Mouse (Mus musculus) macrophage (primary cell): ENCODE results near the gene Tob1. TPM values are rescaled to one million over a fixed set of nuclear protein-coding genes. Genes with fewer than 3 reads are reported as not detected.

Experiments
- H3K27ac ChIP-seq: fragments of 350-480 bp; formaldehyde crosslinking; 2 replicates; pipeline ENCODE4 v1.9.0; 2021
- H3K36me3 ChIP-seq: fragments of 350-480 bp; formaldehyde crosslinking; 2 replicates; pipeline ENCODE4 v1.9.0; 2021; ENCODE audit errors: inconsistent target
- H3K4me3 ChIP-seq: fragments of 350-480 bp; formaldehyde crosslinking; 2 replicates; pipeline ENCODE4 v1.9.0; 2021; ENCODE audit errors: inconsistent target
- H3K79me2 ChIP-seq: fragments of 350-480 bp; formaldehyde crosslinking; 2 replicates; pipeline ENCODE4 v1.9.0; 2021; ENCODE audit errors: inconsistent target
- WGBS: methylation state at CpG from one replicate; pipeline ENCODE4 v1.1.7; 2026; ENCODE audit warnings: inconsistent platforms; ENCODE audit not compliant: missing documents; 5-methylcytosine and 5-hydroxymethylcytosine counted together
- polyA plus RNA-seq: library from polyadenylated mRNA; stranded (reverse); fragments of 250-400 nt; gene quantifications from 3 replicates; pipeline ENCODE4 v1.2.4, GENCODE M21; 2018; ENCODE audit warnings: inconsistent platforms
- total RNA-seq, 78 experiments: library from RNA; depleted of rRNA; stranded (reverse); fragments of 250-400 nt; gene quantifications; 1 replicate in 9 of 78; 2 replicates in 24 of 78; 3 replicates in 43 of 78; 4 replicates in 2 of 78; pipeline ENCODE4 v1.2.4; 2018; ENCODE audit warnings: inconsistent platforms in 56 of 78

Tob1 gene
- total RNA-seq (2018; cell fraction: chromatin; rRNA removed): 10 to 100 TPM in 4 of 26 experiments, 1 to 10 TPM in 22; 2.3 to 11.6 (median 6.5) TPM
- 10 to 100 TPM in 20 of 26 experiments, 1 to 10 TPM in 6; 7.5 to 30.2 (median 12.2) TPM for total RNA-seq (2018; cell fraction: cytosol; rRNA removed)
- 10 to 100 TPM in 18 of 26 experiments, 1 to 10 TPM in 8; 6.4 to 29.1 (median 13.5) TPM for total RNA-seq (2018; cell fraction: nucleus; rRNA removed)
- polyA plus RNA-seq: 11.5 to 13.3 TPM (median 11.7 TPM) in 3 replicates

GRCm38 (mm10) chr11:94211124-94211603 is at the start of gene Tob1:
Gene Tob1, plus strand, starts transcription at chr11:94211454.
- H3K36me3 ChIP-seq: no peaks in the 10 kb centered on the region
- peak within 1 kb of the TSS; percentile 94 for H3K27ac ChIP-seq
- WGBS: under 1% methylated on average over 51 of the region's 55 CpGs
- peak within 1 kb of the TSS; percentile 62 for H3K4me3 ChIP-seq
- H3K79me2 ChIP-seq: peaks cover 19% of the 10 kb centered on the region

- Histone ChIP-seq H3K79me2 (no peaks in the 10 kb centered on the region), H3K36me3 (no peaks in the 10 kb centered on the region), H3K27ac (peak overlapping the region; percentile 92), H3K4me3 (no peak overlapping the region)
- 95% methylated on average over 11 of the region's 11 CpGs for WGBS
Observed at GRCm38 (mm10) chr11:94161867-94162581, 49.2 kb upstream of the Tob1 start.

DNA sequence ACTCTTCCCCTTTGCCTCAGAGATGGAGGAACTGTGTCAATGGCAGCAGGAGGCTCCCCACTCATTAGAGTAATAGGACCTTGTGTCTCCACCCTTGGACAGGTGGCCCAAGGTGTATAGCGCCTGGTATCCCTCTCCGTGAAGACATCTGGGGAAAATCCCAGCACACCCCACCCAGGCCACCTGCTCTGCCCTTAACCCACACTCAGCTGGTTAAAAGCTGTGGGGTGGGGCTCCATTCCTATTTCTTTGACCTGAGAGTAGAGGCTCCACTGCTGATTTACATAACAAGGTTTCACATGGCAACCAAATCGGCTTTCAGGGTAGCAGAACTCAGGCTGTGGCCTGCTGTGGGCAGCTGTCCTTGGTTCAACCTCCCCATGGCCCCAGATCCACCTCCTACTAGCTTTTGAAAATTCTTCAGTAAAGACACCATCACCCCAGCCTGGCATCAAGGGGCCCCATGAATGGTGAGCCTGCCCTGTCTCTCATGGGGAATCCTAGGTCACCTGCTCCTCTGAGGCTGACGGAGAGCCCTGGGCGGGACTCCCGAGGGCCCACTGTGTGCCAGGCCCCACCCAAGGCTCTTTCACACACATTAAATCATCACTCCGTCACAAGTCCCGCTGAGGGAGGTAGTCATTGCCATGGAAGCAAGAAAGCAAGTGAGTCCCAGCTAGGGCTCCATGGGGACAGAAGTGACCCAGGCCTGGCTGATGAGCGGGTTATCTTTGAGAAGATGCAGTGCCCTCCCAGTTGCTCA is 48.1 kb upstream of the Tob1 start:
- 100% methylated on average over 9 of the region's 9 CpGs for WGBS
- no peak overlapping the region for H3K27ac ChIP-seq
- H3K36me3 ChIP-seq: no peaks in the 10 kb centered on the region
- no peaks in the 10 kb centered on the region for H3K79me2 ChIP-seq
- H3K4me3 ChIP-seq: no peak overlapping the region

DNA sequence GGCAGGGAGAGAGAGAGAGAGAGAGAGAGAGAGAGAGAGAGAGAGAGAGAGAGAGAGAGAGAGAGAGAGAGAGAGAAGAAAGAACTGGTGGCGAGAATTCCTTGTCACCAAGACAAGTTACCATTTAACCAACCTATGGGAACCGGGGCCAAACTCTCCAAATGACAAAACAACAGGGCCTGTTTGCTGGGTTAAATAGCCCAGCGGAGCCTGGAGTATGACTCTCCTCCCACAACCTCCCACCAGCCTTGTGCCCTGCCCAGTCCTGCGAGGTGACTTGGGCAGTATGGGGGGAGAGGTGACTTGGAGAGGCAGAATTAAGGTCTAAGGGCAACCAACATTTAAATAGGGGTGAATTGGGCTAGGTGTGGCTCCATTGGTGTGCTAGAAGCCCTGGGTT is 45.5 kb upstream of the Tob1 start:
- Histone ChIP-seq H3K36me3 (no peaks in the 10 kb centered on the region), H3K4me3 (no peak overlapping the region), H3K79me2 (no peaks in the 10 kb centered on the region), H3K27ac (no peak overlapping the region)
- WGBS: 98% methylated on average over 4 of the region's 4 CpGs

- Histone ChIP-seq H3K36me3 (no peaks in the 10 kb centered on the region), H3K79me2 (no peaks in the 10 kb centered on the region), H3K27ac (no peak overlapping the region), H3K4me3 (no peak overlapping the region)
- WGBS: 90% methylated on average over 5 of the region's 5 CpGs
Observed at GRCm38 (mm10) chr11:94168238-94168637, 43.0 kb upstream of the Tob1 start.

DNA sequence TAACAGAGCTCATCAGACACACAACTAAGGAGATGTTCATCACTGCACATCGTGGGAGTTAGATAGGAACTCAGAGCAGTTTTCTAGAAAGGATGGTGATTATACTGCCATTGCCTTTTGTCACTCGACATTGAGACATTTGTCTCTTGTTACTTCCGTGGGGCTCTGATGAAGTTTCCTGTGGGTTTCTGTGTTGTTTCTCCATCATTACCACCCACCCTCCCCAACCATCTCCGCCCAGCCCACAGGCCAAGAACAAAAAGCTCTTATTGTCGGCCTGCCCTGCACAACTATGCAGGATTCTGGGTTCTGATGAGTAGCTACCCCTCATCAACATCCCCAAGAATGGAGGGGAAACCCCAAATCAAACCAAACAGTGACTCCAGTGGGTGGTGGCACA is 41.7 kb upstream of the Tob1 start:
- Histone ChIP-seq H3K27ac (no peak overlapping the region), H3K36me3 (no peaks in the 10 kb centered on the region), H3K4me3 (no peak overlapping the region), H3K79me2 (no peaks in the 10 kb centered on the region)
- WGBS: 45% methylated on average over 5 of the region's 5 CpGs

DNA sequence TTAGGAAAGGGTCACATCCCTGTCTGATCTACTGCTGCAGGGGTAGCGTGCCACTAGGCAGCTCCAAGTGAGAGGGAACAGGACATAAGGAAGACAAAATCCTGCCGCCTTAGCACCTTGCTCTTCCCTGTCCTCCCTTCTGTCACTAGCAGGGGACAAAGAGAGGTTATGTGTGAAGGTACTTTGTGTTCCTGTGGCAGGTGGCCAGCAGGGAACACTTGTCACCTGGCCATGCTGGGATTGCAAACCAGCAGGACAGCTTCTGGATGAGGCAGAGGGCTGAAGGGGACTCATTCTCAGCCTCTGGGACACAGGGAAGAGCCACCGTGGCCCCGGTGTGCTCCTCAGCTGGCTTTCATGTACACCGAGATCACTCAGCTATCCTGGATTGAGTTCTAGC is 39.6 kb upstream of the Tob1 start:
- WGBS: 98% methylated on average over 5 of the region's 5 CpGs
- no peak overlapping the region for H3K4me3 ChIP-seq
- H3K79me2 ChIP-seq: no peaks in the 10 kb centered on the region
- no peak overlapping the region for H3K27ac ChIP-seq
- no peaks in the 10 kb centered on the region for H3K36me3 ChIP-seq

DNA sequence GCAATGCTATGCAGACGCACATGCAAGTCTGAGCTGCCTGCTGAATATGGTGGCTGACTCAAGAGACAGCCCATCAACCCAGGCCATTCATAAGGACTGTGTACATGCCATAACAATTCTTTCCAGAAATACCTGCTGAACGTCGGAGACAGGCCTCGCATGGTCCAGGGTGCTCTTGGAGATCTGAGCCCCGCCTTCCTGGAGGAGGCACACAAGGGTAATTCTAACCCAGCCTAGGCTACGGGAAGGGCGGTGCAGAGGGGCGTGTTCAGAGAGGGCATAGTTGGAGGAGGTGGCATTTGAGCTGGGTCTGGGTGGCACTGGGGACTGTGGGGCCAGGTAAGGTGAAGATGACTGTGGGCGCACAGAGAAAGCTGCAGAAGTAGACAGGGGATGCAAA is 39.1 kb upstream of the Tob1 start:
- H3K36me3 ChIP-seq: no peaks in the 10 kb centered on the region
- 88% methylated on average over 9 of the region's 9 CpGs for WGBS
- H3K79me2 ChIP-seq: no peaks in the 10 kb centered on the region
- no peak overlapping the region for H3K27ac ChIP-seq
- H3K4me3 ChIP-seq: no peak overlapping the region

DNA sequence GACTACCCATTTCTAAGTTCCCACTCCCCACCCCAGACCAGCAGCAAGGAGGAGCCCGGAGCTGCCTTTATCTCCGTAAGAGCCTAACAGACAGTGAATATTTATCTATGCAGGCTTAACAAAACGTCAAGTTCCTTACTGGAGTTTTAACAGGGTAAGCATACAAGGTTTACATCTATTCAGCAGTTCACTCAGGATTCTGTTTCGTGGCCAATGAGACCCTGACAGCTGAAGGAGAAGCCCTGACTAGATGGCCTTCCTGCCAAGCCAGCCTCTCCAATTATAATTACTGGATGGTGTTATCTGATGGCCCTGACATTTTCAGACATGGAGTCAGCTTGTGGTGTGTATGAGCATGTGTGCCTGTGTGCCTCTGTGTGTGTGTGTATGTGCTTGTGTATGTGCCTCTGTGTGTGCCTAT is 37.5 kb upstream of the Tob1 start:
- no peak overlapping the region for H3K27ac ChIP-seq
- no peak overlapping the region for H3K4me3 ChIP-seq
- H3K36me3 ChIP-seq: no peaks in the 10 kb centered on the region
- 94% methylated on average over 4 of the region's 4 CpGs for WGBS
- no peaks in the 10 kb centered on the region for H3K79me2 ChIP-seq

DNA sequence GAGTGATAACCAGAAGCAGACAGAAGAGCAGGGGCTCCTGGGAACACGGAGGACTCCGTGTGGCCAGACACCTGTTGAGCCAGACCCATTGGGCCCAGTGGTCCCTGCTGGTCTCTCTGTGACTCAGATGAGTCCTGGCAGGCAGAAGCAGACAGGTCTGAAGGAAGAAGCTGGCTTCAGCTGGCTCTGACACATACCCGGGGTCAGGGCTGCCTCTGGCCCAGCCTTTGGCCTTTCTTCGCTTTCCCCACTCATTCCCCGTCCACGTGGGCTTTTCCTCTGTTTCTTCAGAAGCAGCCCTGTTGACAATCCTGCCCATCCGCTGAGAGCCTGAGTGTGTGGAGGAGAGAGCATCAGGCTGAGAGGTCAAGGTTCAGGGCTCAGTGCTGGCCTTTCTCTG is 36.0 kb upstream of the Tob1 start:
- Histone ChIP-seq H3K27ac (no peak overlapping the region), H3K79me2 (no peaks in the 10 kb centered on the region), H3K4me3 (no peak overlapping the region), H3K36me3 (no peaks in the 10 kb centered on the region)
- WGBS: 92% methylated on average over 6 of the region's 7 CpGs

GRCm38 (mm10) chr11:94175694-94176093 is 35.6 kb upstream of the Tob1 start:
- H3K27ac ChIP-seq: no peak overlapping the region
- 83% methylated on average over 8 of the region's 8 CpGs for WGBS
- H3K36me3 ChIP-seq: no peaks in the 10 kb centered on the region
- no peak overlapping the region for H3K4me3 ChIP-seq
- H3K79me2 ChIP-seq: no peaks in the 10 kb centered on the region

DNA sequence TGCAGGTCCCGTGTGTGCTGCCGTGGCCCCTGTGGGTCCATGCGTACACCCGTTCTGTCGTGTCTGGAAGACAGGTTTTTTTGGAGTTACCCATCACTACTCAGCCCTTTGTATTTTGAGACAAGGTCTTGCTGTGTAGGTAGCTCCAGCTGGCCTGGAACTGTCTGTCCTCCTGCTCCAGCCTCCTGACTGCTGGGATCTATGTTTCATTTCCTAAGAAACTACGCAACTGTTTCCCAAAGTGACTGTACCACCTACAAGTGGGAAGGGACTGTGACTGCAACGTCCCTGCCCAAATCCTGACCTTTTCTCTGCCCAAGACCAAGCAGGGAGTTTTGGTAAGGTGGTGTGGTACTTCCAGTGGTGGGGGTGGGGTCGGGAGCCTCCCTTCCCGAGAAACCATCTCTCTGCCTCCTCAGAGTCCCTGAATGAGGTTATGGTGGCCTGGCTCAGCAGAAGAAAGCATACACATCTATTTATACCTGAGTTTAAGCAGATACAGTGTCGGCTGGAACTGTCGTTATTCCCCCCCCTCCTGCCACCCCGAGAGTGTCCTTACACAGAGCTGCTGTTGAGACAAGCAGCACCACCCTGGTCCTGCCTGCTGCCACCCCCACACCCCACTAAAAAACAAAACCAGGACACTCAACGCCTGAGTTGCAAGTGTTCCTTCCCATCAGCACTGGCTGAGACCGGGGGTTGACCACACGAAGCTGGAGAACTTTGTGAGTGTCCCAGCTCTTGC is 33.2 kb upstream of the Tob1 start:
- no peaks in the 10 kb centered on the region for H3K36me3 ChIP-seq
- H3K27ac ChIP-seq: no peak overlapping the region
- WGBS: 89% methylated on average over 15 of the region's 15 CpGs
- no peaks in the 10 kb centered on the region for H3K79me2 ChIP-seq
- H3K4me3 ChIP-seq: no peak overlapping the region

- H3K79me2 ChIP-seq: no peaks in the 10 kb centered on the region
- no peaks in the 10 kb centered on the region for H3K36me3 ChIP-seq
- H3K4me3 ChIP-seq: no peak overlapping the region
- 33% methylated on average over 1 of the region's 1 CpGs for WGBS
- no peak overlapping the region for H3K27ac ChIP-seq
Observed at GRCm38 (mm10) chr11:94179768-94180167, 31.5 kb upstream of the Tob1 start.

DNA sequence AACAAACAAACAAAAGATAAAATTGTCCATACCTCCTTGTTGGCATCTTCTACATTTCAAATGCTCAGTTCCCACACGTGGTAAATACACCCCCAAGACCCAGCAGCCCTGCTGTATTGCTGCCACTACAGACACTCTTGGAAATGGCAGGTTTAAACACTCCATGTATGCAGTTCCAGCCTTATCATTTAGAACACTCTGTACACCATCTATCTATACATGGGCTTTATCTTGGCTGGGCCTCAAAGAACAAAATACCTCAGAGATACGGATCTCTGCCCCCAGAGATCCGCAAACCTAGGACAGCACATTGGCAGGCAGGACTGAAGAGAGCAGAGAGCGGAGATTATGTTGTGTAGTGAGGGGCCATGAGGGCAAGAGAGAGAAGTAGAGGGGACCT is 31.1 kb upstream of the Tob1 start:
- Histone ChIP-seq H3K36me3 (no peaks in the 10 kb centered on the region), H3K79me2 (no peaks in the 10 kb centered on the region), H3K27ac (no peak overlapping the region), H3K4me3 (no peak overlapping the region)
- 82% methylated on average over 4 of the region's 4 CpGs for WGBS
